Mouse (Mus musculus) megakaryocyte, embryonic 14.5 days (primary cell): Measurements from ENCODE around the gene Yipf2.

Experiments
- FLI1 ChIP-seq: IDR thresholded peaks from 2 replicates; pipeline ENCODE4 v1.6.1; 2012; ENCODE audit warnings: low read length, inconsistent platforms, mixed read lengths
- GATA1 ChIP-seq: IDR thresholded peaks from 3 replicates; pipeline ENCODE4 v1.6.1; 2012; ENCODE audit warnings: mixed read lengths, low read length, inconsistent platforms, borderline replicate concordance

DNA sequence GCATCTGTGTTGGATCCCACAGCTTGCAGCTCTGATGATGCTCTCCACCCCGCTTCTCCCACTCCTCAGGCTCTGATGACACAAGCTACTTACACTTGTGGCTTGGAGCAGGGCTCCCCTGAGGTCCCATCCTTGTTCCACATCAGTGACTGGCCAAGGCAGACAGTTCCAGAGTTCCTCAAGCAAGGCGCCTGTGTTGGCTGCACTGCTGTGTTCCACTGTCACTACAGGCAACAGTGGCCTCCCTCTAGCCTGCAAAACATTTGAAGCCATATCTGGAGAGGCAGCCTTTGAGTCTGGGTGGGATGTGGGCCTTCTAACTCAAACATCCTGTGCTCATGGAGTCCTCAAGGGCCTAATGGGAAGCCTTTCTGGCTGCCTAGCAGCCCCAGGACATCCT is 35.6 kb downstream of the Yipf2 start:
- TF ChIP-seq GATA1: no peak
- TF ChIP-seq FLI1: no peak
